Mouse (Mus musculus) forebrain, embryonic 14.5 days (tissue): ENCODE data around the gene Fbl. TPM values are rescaled to one million over a fixed set of nuclear protein-coding genes. Genes with fewer than 3 reads are reported as not detected.

Experiments used
- ATAC-seq: fragments of 200-750 bp; cut with Nextera tagmentation; 2 replicates; pipeline ENCODE4 v1.8.0; 2017; ENCODE audit warnings: mild to moderate bottlenecking, moderate library complexity
- DNase-seq: peaks from one replicate; pipeline ENCODE4 v3.0.0-alpha.2; 2015; ENCODE audit warnings: low spot score
- H3K27ac ChIP-seq: fragments of 300-500 bp; sonication (generic); 2 replicates; pipeline ENCODE4 v1.5.1; 2014; ENCODE audit warnings: low read depth, mild to moderate bottlenecking, control low read depth, low read length, moderate library complexity
- H3K27me3 ChIP-seq: fragments of 300-500 bp; sonication (generic); replicated peaks from 2 replicates; pipeline ENCODE4 v1.6.1; 2014; ENCODE audit warnings: low read length, control low read depth, mixed read lengths; ENCODE audit not compliant: control insufficient read depth, insufficient read depth
- H3K36me3 ChIP-seq: fragments of 300-500 bp; sonication (generic); 2 replicates; pipeline ENCODE4 v1.6.1; 2014; ENCODE audit warnings: low read length, control low read depth; ENCODE audit not compliant: control insufficient read depth, insufficient read depth
- H3K4me1 ChIP-seq: fragments of 300-500 bp; sonication (generic); 2 replicates; pipeline ENCODE4 v1.6.1; 2014; ENCODE audit warnings: antibody characterized with exemption, low read length, control low read depth; ENCODE audit not compliant: control insufficient read depth, insufficient read depth
- H3K4me2 ChIP-seq: fragments of 300-500 bp; sonication (generic); 2 replicates; pipeline ENCODE4 v1.6.1; 2014; ENCODE audit warnings: mild to moderate bottlenecking, control low read depth, low read length
- H3K4me3 ChIP-seq: fragments of 300-500 bp; sonication (generic); 2 replicates; pipeline ENCODE4 v1.5.1; 2014; ENCODE audit warnings: low read depth, low read length, control low read depth
- H3K9ac ChIP-seq: fragments of 300-500 bp; sonication (generic); 2 replicates; pipeline ENCODE4 v1.6.1; 2014; ENCODE audit warnings: mild to moderate bottlenecking, low read length, control low read depth, moderate library complexity
- H3K9me3 ChIP-seq: fragments of 300-500 bp; sonication (generic); replicated peaks from 2 replicates; pipeline ENCODE4 v1.6.1; 2016; ENCODE audit warnings: low read length, control low read depth, mixed read lengths; ENCODE audit not compliant: control insufficient read depth
- WGBS: fragments of 180-500 bp; shearing (Covaris S2); extraction: QIAGEN DNeasy Blood & Tissue Kit; methylation state at CpG from one replicate; pipeline ENCODE4 v1.1.7; 2014; 5-methylcytosine and 5-hydroxymethylcytosine counted together
- polyA plus RNA-seq: library from polyadenylated mRNA; unstranded; fragments of >200 nt; fragmentation: Nextera tagmentation; extraction: Ambion mirVana; gene quantifications from 2 replicates; pipeline ENCODE4 v1.2.1, GENCODE M21; 2014

The Fbl gene
- polyA plus RNA-seq, 1 experiment from 2014 or later, result 36.0 TPM

DNA sequence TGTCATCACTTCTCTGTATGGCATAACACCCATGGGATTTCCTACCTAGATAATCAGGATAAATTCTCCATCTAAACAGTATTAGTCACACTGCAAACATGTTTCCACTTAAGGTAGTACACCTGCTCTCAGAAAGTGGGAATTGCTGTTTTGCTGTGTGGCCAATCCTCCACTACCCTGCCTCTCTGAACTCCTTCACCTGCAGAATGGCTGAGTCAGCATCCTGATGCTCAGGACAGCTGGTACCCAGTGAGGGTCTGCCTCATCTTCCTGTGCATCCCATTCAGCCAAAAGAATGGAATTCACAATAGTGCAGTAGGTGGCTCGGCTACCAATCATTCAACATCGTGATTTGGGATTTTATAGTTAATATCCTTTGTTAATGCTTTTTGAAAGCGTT lies 9.6 kb upstream of the Fbl start:
- DNase-seq (no peak), ATAC-seq (no peak)
- H3K9me3 ChIP-seq, result no peaks in the 10 kb centered on the region
- H3K4me2 ChIP-seq, result no peak overlapping the region
- no peaks in the 10 kb centered on the region for H3K4me1 ChIP-seq
- H3K4me3 ChIP-seq, result no peak overlapping the region
- H3K36me3 ChIP-seq, result no peaks in the 10 kb centered on the region
- H3K27ac ChIP-seq, result no peak overlapping the region
- H3K27me3 ChIP-seq, result no peaks in the 10 kb centered on the region
- 86% methylated on average over 3 of the region's 3 CpGs for WGBS
- no peak overlapping the region for H3K9ac ChIP-seq

DNA sequence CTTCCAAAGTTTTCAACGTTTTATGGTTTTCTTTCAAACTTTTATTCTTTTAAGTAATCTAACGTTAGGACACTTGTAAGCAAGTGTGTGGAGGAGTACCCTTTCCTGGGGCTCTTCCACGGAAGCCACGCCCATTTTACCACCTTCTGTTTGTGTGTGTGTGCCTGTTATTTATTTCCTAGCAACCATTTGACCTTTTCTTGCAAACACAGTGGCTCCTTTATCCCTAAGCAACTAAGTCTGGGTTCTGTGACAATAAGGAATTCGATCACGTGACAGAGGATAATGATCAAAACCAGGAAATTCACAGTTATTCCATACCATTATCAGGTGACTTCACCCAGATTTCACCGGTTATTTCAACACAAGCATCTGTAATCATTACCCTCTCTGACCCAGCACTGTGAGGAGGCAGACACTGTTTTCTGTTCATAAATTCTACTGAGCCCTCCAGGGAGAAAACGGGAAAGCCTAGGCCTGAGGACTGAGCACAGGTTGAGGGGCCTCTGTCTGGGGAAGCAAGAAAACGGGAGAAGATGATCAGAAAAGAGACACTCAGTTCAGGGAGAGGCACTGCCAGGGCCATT lies 8.3 kb upstream of the Fbl start:
- DNase-seq, result no peak
- Histone ChIP-seq H3K4me3 (no peak overlapping the region), H3K27ac (no peak overlapping the region), H3K4me2 (no peak overlapping the region), H3K4me1 (no peaks in the 10 kb centered on the region), H3K9me3 (no peaks in the 10 kb centered on the region), H3K36me3 (no peaks in the 10 kb centered on the region), H3K9ac (no peak overlapping the region), H3K27me3 (no peaks in the 10 kb centered on the region)
- ATAC-seq, result no peak
- WGBS, result 57% methylated on average over 9 of the region's 9 CpGs

- H3K9ac ChIP-seq, result no peak overlapping the region
- H3K4me3 ChIP-seq, result no peak overlapping the region
- H3K4me1 ChIP-seq, result peaks cover 11% of the 10 kb centered on the region
- H3K4me2 ChIP-seq, result no peak overlapping the region
- 80% methylated on average over 6 of the region's 6 CpGs for WGBS
- DNase-seq (no peak), ATAC-seq (no peak)
- no peaks in the 10 kb centered on the region for H3K9me3 ChIP-seq
- no peaks in the 10 kb centered on the region for H3K36me3 ChIP-seq
- H3K27me3 ChIP-seq, result no peaks in the 10 kb centered on the region
- no peak overlapping the region for H3K27ac ChIP-seq
Observed at GRCm38 (mm10) chr7:28165406-28165805, 4.1 kb upstream of the Fbl start.

- Histone ChIP-seq H3K27ac (peak overlapping the region; percentile 33), H3K4me2 (peak overlapping the region; percentile 56), H3K27me3 (no peaks in the 10 kb centered on the region), H3K36me3 (no peaks in the 10 kb centered on the region), H3K9me3 (no peaks in the 10 kb centered on the region), H3K9ac (peak overlapping the region; percentile 54), H3K4me3 (peak overlapping the region; percentile 73), H3K4me1 (peaks cover 17% of the 10 kb centered on the region)
- ATAC-seq (no peak), DNase-seq (peak; percentile 76)
- 13% methylated on average over 9 of the region's 9 CpGs for WGBS
Observed at GRCm38 (mm10) chr7:28168320-28169115, 992 bp upstream of the Fbl start.

DNA sequence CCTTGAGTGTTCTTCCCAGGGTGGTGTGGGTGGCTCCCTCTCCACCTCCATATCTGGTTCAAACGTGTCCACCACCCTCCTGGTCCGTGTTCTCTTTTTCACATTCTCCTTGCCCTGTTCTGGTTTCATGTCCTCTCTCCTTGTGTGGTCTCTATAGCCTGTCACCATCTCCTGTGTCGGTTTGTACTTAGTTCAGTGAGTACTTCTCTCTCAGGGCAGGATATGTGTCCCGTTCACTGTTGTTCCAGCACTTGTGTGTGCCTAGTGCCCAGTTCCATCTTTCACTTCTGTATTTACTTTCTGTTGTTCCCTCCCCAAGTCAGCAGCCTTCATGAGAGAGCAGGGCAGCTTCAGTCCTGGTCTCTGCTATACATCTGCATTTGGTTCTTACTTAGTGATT lies 5.8 kb downstream of the Fbl start:
- peaks cover 7% of the 10 kb centered on the region for H3K4me1 ChIP-seq
- H3K4me3 ChIP-seq, result no peak overlapping the region
- no peak for DNase-seq
- H3K9me3 ChIP-seq, result no peaks in the 10 kb centered on the region
- ATAC-seq, result no peak
- H3K27ac ChIP-seq, result no peak overlapping the region
- H3K27me3 ChIP-seq, result no peaks in the 10 kb centered on the region
- no peak overlapping the region for H3K4me2 ChIP-seq
- H3K9ac ChIP-seq, result no peak overlapping the region
- H3K36me3 ChIP-seq, result peaks cover 40% of the 10 kb centered on the region
- WGBS, result 87% methylated on average over 4 of the region's 4 CpGs

- H3K9ac ChIP-seq, result peak within 1 kb of the TSS; percentile 96
- H3K27me3 ChIP-seq, result no peaks in the 10 kb centered on the region
- H3K4me2 ChIP-seq, result peak within 1 kb of the TSS; percentile 88
- H3K9me3 ChIP-seq, result no peaks in the 10 kb centered on the region
- ATAC-seq (peak; percentile 91), DNase-seq (peak; percentile 100)
- peak within 1 kb of the TSS; percentile 98 for H3K4me3 ChIP-seq
- H3K27ac ChIP-seq, result peak within 1 kb of the TSS; percentile 97
- peaks cover 6% of the 10 kb centered on the region; the same call in 1 of the 2 replicates for H3K4me1 ChIP-seq
- under 1% methylated on average over 25 of the region's 25 CpGs for WGBS
- H3K36me3 ChIP-seq, result peaks cover 71% of the 10 kb centered on the region
Observed at GRCm38 (mm10) chr7:28179228-28179627, 9.7 kb downstream of the Fbl start, which contains the start of gene Dyrk1b. Gene Dyrk1b, plus strand, starts transcription at chr7:28179469.

GRCm38 (mm10) chr7:28179741-28180377 lies 10.3 kb downstream of the Fbl start:
- ATAC-seq (peak; percentile 95), DNase-seq (peak; percentile 99)
- H3K27me3 ChIP-seq, result no peaks in the 10 kb centered on the region
- WGBS, result 1% methylated on average over 39 of the region's 56 CpGs
- peak overlapping the region; percentile 98 for H3K4me3 ChIP-seq
- peak overlapping the region; percentile 88 for H3K4me2 ChIP-seq
- H3K9ac ChIP-seq, result peak overlapping the region; percentile 96
- H3K27ac ChIP-seq, result peak overlapping the region; percentile 97
- H3K4me1 ChIP-seq, result peaks cover 6% of the 10 kb centered on the region; the same call in 1 of the 2 replicates
- H3K36me3 ChIP-seq, result peaks cover 76% of the 10 kb centered on the region
- H3K9me3 ChIP-seq, result no peaks in the 10 kb centered on the region

DNA sequence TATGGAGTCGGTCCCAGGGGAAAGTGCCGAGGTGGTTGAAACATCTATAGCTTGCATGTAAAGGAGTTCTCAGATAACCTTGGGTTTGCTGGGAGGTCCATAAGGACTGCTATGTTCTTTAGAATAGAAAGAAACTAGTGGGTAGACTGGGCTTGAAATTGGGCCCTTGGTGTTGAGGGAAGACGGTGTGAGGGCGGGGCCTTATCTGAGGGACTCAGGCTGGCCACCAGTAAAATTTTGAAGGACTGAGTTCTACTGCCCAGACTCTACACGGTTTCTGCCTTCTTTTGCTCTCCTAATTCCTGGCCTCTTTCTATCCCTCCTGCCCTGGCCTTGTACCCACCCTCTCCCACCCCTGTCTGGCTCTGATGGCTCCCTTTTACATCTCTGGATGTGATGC lies 11.4 kb downstream of the Fbl start:
- Histone ChIP-seq H3K9ac (peak overlapping the region; percentile 96), H3K4me2 (peak overlapping the region; percentile 88), H3K4me1 (peaks cover 6% of the 10 kb centered on the region; the same call in 1 of the 2 replicates), H3K27ac (no peak overlapping the region; the same call in 1 of the 2 replicates), H3K4me3 (peak overlapping the region; percentile 98), H3K36me3 (peaks cover 76% of the 10 kb centered on the region), H3K9me3 (no peaks in the 10 kb centered on the region), H3K27me3 (no peaks in the 10 kb centered on the region)
- WGBS, result 81% methylated on average over 5 of the region's 5 CpGs
- DNase-seq (no peak), ATAC-seq (no peak)
